Mouse (Mus musculus) thymus, adult 2 months (tissue): Measurements from ENCODE around the gene Atg4d.

Source experiments
- CTCF ChIP-seq: fragments of 200-500 bp; IDR thresholded peaks from 2 replicates; pipeline ENCODE4 v1.5.1; 2012; ENCODE audit warnings: mild to moderate bottlenecking, control low read depth, low read length, moderate library complexity, borderline replicate concordance; ENCODE audit not compliant: control insufficient read depth, poor library complexity, insufficient read depth; ENCODE audit errors: extremely low read depth
- POLR2A ChIP-seq: fragments of 200-500 bp; IDR thresholded peaks from 2 replicates; pipeline ENCODE4 v1.6.1; 2012; ENCODE audit warnings: mild to moderate bottlenecking, low read length, control low read depth, moderate library complexity; ENCODE audit not compliant: control insufficient read depth, poor library complexity, insufficient read depth; ENCODE audit errors: extremely low read depth

- no peak for TF ChIP-seq POLR2A
- no peak for TF ChIP-seq CTCF
Measured at GRCm38 (mm10) chr9:21324269-21324668, 59.2 kb downstream of the Atg4d start.
